Mouse (Mus musculus) forebrain, embryonic 11.5 days (tissue): ENCODE data around the gene Adamts7. TPM values are rescaled to one million over a fixed set of nuclear protein-coding genes. Genes with fewer than 3 reads are reported as not detected.

Experiments
- ATAC-seq: fragments of 200-750 bp; cut with Nextera tagmentation; replicated peaks from 2 replicates; pipeline ENCODE4 v1.8.0; 2017; ENCODE audit warnings: moderate TSS enrichment; ENCODE audit not compliant: low FRiP score
- DNase-seq: peaks from one replicate; pipeline ENCODE4 v3.0.0-alpha.2; 2017; ENCODE audit warnings: low spot score
- H3K27ac ChIP-seq: fragments of 300-500 bp; sonication (generic); 2 replicates; pipeline ENCODE4 v1.5.1; 2014; ENCODE audit warnings: low read depth, low read length
- H3K27me3 ChIP-seq: fragments of 300-500 bp; sonication (generic); 2 replicates; pipeline ENCODE4 v1.6.1; 2014; ENCODE audit warnings: mild to moderate bottlenecking, low read length, mixed read lengths; ENCODE audit not compliant: control insufficient read depth, insufficient read depth
- H3K36me3 ChIP-seq: fragments of 300-500 bp; sonication (generic); 2 replicates; pipeline ENCODE4 v1.6.1; 2014; ENCODE audit warnings: mild to moderate bottlenecking, low read length, moderate library complexity, mixed read lengths; ENCODE audit not compliant: control insufficient read depth, insufficient read depth
- H3K4me1 ChIP-seq: fragments of 300-500 bp; sonication (generic); replicated peaks from 2 replicates; pipeline ENCODE4 v1.6.1; 2014; ENCODE audit warnings: low read length, mixed read lengths; ENCODE audit not compliant: control insufficient read depth, insufficient read depth
- H3K4me2 ChIP-seq: fragments of 300-500 bp; sonication (generic); 2 replicates; pipeline ENCODE4 v1.6.1; 2014; ENCODE audit warnings: low read depth, mild to moderate bottlenecking, low read length, moderate library complexity, mixed read lengths; ENCODE audit not compliant: severe bottlenecking
- H3K4me3 ChIP-seq: fragments of 300-500 bp; sonication (generic); 2 replicates; pipeline ENCODE4 v1.5.1; 2014; ENCODE audit warnings: low read depth, low read length
- H3K9ac ChIP-seq: fragments of 300-500 bp; sonication (generic); 2 replicates; pipeline ENCODE4 v1.6.1; 2014; ENCODE audit warnings: low read length
- H3K9me3 ChIP-seq: fragments of 300-500 bp; sonication (generic); 2 replicates; pipeline ENCODE4 v1.6.1; 2016; ENCODE audit warnings: low read length, mixed read lengths; ENCODE audit not compliant: control insufficient read depth
- WGBS: fragments of 180-500 bp; shearing (Covaris S2); extraction: QIAGEN DNeasy Blood & Tissue Kit; methylation state at CpG from one replicate; pipeline ENCODE4 v1.1.7; 2014; 5-methylcytosine and 5-hydroxymethylcytosine counted together
- polyA plus RNA-seq: library from polyadenylated mRNA; unstranded; fragments of >200 nt; fragmentation: Nextera tagmentation; extraction: Ambion mirVana; gene quantifications from 2 replicates; pipeline ENCODE4 v1.2.1, GENCODE M21; 2014

The Adamts7 gene
- polyA plus RNA-seq, 1 experiment from 2014 or later: 22.2 TPM

- no peak overlapping the region for H3K27ac ChIP-seq
- H3K4me1 ChIP-seq: 0 out of 2 replicates have a peak, but pooled peaks cover 2% of the 10 kb centered on the region
- no peak for DNase-seq
- H3K9ac ChIP-seq: no peak overlapping the region
- no peaks in the 10 kb centered on the region for H3K36me3 ChIP-seq
- no peak overlapping the region for H3K4me3 ChIP-seq
- H3K4me2 ChIP-seq: no peak overlapping the region
- WGBS: 38% methylated on average over 11 of the region's 11 CpGs
- no peaks in the 10 kb centered on the region for H3K9me3 ChIP-seq
- ATAC-seq: no peak; the same call in 1 of the 2 replicates
- no peaks in the 10 kb centered on the region for H3K27me3 ChIP-seq
Measured at GRCm38 (mm10) chr9:90124156-90124872, 38.6 kb upstream of the Adamts7 start.

- Histone ChIP-seq H3K9me3 (no peaks in the 10 kb centered on the region), H3K36me3 (no peaks in the 10 kb centered on the region), H3K27me3 (no peaks in the 10 kb centered on the region), H3K4me3 (no peak overlapping the region), H3K9ac (no peak overlapping the region), H3K4me2 (no peak overlapping the region), H3K27ac (no peak overlapping the region), H3K4me1 (0 out of 2 replicates have a peak, but pooled peaks cover 2% of the 10 kb centered on the region)
- WGBS: 37% methylated on average over 8 of the region's 8 CpGs
- DNase-seq (no peak), ATAC-seq (no peak)
Measured at GRCm38 (mm10) chr9:90124873-90125245, 38.0 kb upstream of the Adamts7 start.

- Histone ChIP-seq H3K36me3 (no peaks in the 10 kb centered on the region), H3K27ac (no peak overlapping the region), H3K9me3 (no peaks in the 10 kb centered on the region), H3K4me3 (peak overlapping the region; percentile 21; the same call in 1 of the 2 replicates), H3K4me2 (peak overlapping the region; percentile 40; the same call in 1 of the 2 replicates), H3K27me3 (no peaks in the 10 kb centered on the region), H3K4me1 (0 out of 2 replicates have a peak, but pooled peaks cover 2% of the 10 kb centered on the region), H3K9ac (no peak overlapping the region)
- 11% methylated on average over 7 of the region's 7 CpGs for WGBS
- ATAC-seq (no peak), DNase-seq (no peak)
Measured at GRCm38 (mm10) chr9:90125416-90126099, 37.3 kb upstream of the Adamts7 start.

- Histone ChIP-seq H3K4me2 (peak overlapping the region; percentile 40; the same call in 1 of the 2 replicates), H3K36me3 (no peaks in the 10 kb centered on the region), H3K4me3 (peak overlapping the region; percentile 21), H3K9ac (no peak overlapping the region), H3K9me3 (no peaks in the 10 kb centered on the region), H3K27me3 (no peaks in the 10 kb centered on the region), H3K27ac (no peak overlapping the region), H3K4me1 (0 out of 2 replicates have a peak, but pooled peaks cover 2% of the 10 kb centered on the region)
- 2% methylated on average over 30 of the region's 30 CpGs for WGBS
- peak; percentile 75 for ATAC-seq
- DNase-seq: peak; percentile 79
Measured at GRCm38 (mm10) chr9:90126260-90127010, 36.4 kb upstream of the Adamts7 start.

GRCm38 (mm10) chr9:90127146-90127545 lies 35.7 kb upstream of the Adamts7 start:
- 0 out of 2 replicates have a peak, but pooled peaks cover 2% of the 10 kb centered on the region for H3K4me1 ChIP-seq
- no peaks in the 10 kb centered on the region for H3K27me3 ChIP-seq
- H3K27ac ChIP-seq: no peak overlapping the region
- no peak overlapping the region for H3K9ac ChIP-seq
- 67% methylated on average over 6 of the region's 6 CpGs for WGBS
- ATAC-seq: 0 out of 2 replicates have a peak, but pooled peaks have one; percentile 23
- no peak overlapping the region; the same call in 1 of the 2 replicates for H3K4me2 ChIP-seq
- DNase-seq: no peak
- no peak overlapping the region for H3K4me3 ChIP-seq
- no peaks in the 10 kb centered on the region for H3K9me3 ChIP-seq
- no peaks in the 10 kb centered on the region for H3K36me3 ChIP-seq

- ATAC-seq (no peak), DNase-seq (no peak)
- Histone ChIP-seq H3K9ac (no peak overlapping the region), H3K27me3 (no peaks in the 10 kb centered on the region), H3K36me3 (no peaks in the 10 kb centered on the region), H3K4me3 (no peak overlapping the region), H3K4me1 (0 out of 2 replicates have a peak, but pooled peaks cover 2% of the 10 kb centered on the region), H3K4me2 (no peak overlapping the region), H3K9me3 (no peaks in the 10 kb centered on the region), H3K27ac (no peak overlapping the region)
- WGBS: 88% methylated on average over 6 of the region's 6 CpGs
Measured at GRCm38 (mm10) chr9:90128636-90129201, 34.1 kb upstream of the Adamts7 start.

GRCm38 (mm10) chr9:90133562-90134355 lies 29.1 kb upstream of the Adamts7 start:
- H3K36me3 ChIP-seq: no peaks in the 10 kb centered on the region
- ATAC-seq: no peak
- H3K4me3 ChIP-seq: no peak overlapping the region
- no peak overlapping the region for H3K27ac ChIP-seq
- H3K27me3 ChIP-seq: no peaks in the 10 kb centered on the region
- no peak for DNase-seq
- no peak overlapping the region for H3K4me2 ChIP-seq
- no peaks in the 10 kb centered on the region for H3K9me3 ChIP-seq
- no peak overlapping the region for H3K9ac ChIP-seq
- WGBS: 79% methylated on average over 7 of the region's 7 CpGs
- H3K4me1 ChIP-seq: no peaks in the 10 kb centered on the region
